Mouse (Mus musculus) CH12.LX (cell line): ENCODE data around the gene Lifr.

Source experiments
- BHLHE40 ChIP-seq: IDR thresholded peaks from 2 replicates; pipeline ENCODE4 v1.6.1; 2011; ENCODE audit warnings: mild to moderate bottlenecking, low read depth, low read length, improper control_type of control experiment
- CHD2 ChIP-seq: IDR thresholded peaks from 2 replicates; pipeline ENCODE4 v1.6.1; 2011; ENCODE audit warnings: low read length, improper control_type of control experiment
- CTCF ChIP-seq, 2 experiments: IDR thresholded peaks in 1 of 2; conservative IDR thresholded peaks in 1 of 2; 2 replicates each; pipeline ENCODE4 v1.5.1; 2011 to 2012; ENCODE audit warnings: low read depth in 2 of 2, low read length in 2 of 2, improper control_type of control experiment in 1 of 2, inconsistent platforms in 1 of 2, mild to moderate bottlenecking in 1 of 2, moderate library complexity in 1 of 2
- EP300 ChIP-seq: IDR thresholded peaks from 2 replicates; pipeline ENCODE4 v1.6.1; 2011; ENCODE audit warnings: low read length, improper control_type of control experiment
- GABPA ChIP-seq: IDR thresholded peaks from 2 replicates; pipeline ENCODE4 v1.6.1; 2012; ENCODE audit warnings: low read depth, low read length, improper control_type of control experiment, inconsistent platforms; ENCODE audit not compliant: insufficient replicate concordance
- MAX ChIP-seq: IDR thresholded peaks from 2 replicates; pipeline ENCODE4 v1.6.1; 2011; ENCODE audit warnings: low read length, improper control_type of control experiment
- MAZ ChIP-seq: IDR thresholded peaks from 2 replicates; pipeline ENCODE4 v1.6.1; 2012; ENCODE audit warnings: low read depth, mild to moderate bottlenecking, inconsistent platforms, low read length, improper control_type of control experiment, moderate library complexity
- POLR2A ChIP-seq: IDR thresholded peaks from 2 replicates; pipeline ENCODE4 v1.6.1; 2011; ENCODE audit warnings: low read depth, mild to moderate bottlenecking, improper control_type of control experiment, low read length
- RCOR1 ChIP-seq: conservative IDR thresholded peaks from 2 replicates; pipeline ENCODE4 v1.6.1; 2012; ENCODE audit warnings: low read depth, mild to moderate bottlenecking, inconsistent platforms, low read length, improper control_type of control experiment
- TBP ChIP-seq: conservative IDR thresholded peaks from 2 replicates; pipeline ENCODE4 v1.6.1; 2011; ENCODE audit warnings: low read depth, low read length, improper control_type of control experiment
- ZC3H11A ChIP-seq: IDR thresholded peaks from 2 replicates; pipeline ENCODE4 v1.6.1; 2012; ENCODE audit warnings: low read depth, mild to moderate bottlenecking, inconsistent platforms, low read length, improper control_type of control experiment

DNA sequence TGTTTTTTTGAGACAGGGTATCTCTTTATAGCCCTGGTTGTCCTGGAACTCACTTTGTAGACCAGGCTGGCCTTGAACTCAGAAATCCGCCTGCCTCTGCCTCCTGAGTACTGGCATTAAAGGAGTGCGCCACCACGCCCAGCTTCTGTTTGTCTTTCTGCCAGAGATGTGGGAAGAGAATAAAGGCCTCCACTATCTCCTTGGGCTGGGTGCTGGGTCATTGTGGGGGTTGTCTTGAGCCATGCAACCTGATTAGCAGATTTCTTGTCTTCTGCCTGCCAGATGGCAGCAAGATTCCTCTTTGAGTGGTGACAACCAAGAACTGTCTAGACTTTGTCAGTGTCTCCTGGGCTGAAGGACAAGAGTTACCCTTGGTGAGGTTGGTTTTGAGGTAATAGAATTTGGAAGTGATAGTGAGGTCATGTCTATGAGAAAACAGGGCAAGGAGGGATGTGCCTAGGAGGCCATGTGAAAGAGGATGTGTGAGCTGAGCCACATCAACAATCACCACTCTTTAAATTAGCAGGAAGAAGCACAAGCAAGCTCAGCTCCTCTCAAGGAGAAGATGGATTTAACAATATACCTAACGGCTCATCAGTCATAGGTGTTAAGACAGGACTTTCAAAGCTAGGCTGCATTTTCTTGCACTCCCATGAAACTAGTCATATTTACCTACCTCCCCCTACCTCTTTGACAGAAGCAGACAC, 10.6 kb upstream of the Lifr start:
- TF ChIP-seq CHD2 (no peak), TBP (no peak), ZC3H11A (no peak), CTCF (conservative IDR thresholded peaks at IDR 0.05 in 1 of 2, IDR thresholded peaks at IDR 0.05 in 1 of 2; ENCODE audit: low read depth in 2 of 2, low read length in 2 of 2) (no peak), RCOR1 (no peak), EP300 (no peak), MAZ (no peak), POLR2A (no peak), GABPA (no peak), BHLHE40 (no peak), MAX (no peak)
